Mouse (Mus musculus) heart, adult 2 months (tissue): ENCODE data around the gene Nipa2. TPM values are rescaled to one million over a fixed set of nuclear protein-coding genes. Genes with fewer than 3 reads are reported as not detected.
A peak's percentile ranks its signal among the peaks of the same experiment; 100 is the strongest.
"Not testable (repeated sequence)": the region's sequence is repeated elsewhere in the genome, so short reads cannot be mapped to it uniquely, and the experiment has no call there.

Experiments
- DNase-seq, 2 experiments: peaks; one replicate each; pipeline ENCODE4 v3.0.0; 2021
- H3K27ac ChIP-seq: fragments of 200-600 bp; 2 replicates; pipeline ENCODE4 v1.8.1; 2022
- H3K27me3 ChIP-seq: fragments of 200-500 bp; 2 replicates; pipeline ENCODE4 v1.6.1; 2012; ENCODE audit warnings: mild to moderate bottlenecking, low read length, inconsistent platforms, mixed read lengths; ENCODE audit not compliant: control insufficient read depth, insufficient read depth
- H3K36me3 ChIP-seq: fragments of 200-500 bp; 2 replicates; pipeline ENCODE4 v1.6.1; 2012; ENCODE audit warnings: low read length, inconsistent platforms; ENCODE audit not compliant: control insufficient read depth, insufficient read depth
- H3K4me1 ChIP-seq: fragments of 200-500 bp; 2 replicates; pipeline ENCODE4 v1.6.1; 2011; ENCODE audit warnings: low read length; ENCODE audit not compliant: control insufficient read depth, insufficient read depth
- H3K4me3 ChIP-seq: fragments of 200-600 bp; 2 replicates; pipeline ENCODE4 v1.8.1; 2022
- H3K79me2 ChIP-seq: fragments of 200-500 bp; replicated peaks from 2 replicates; pipeline ENCODE4 v1.6.1; 2012; ENCODE audit warnings: mild to moderate bottlenecking, inconsistent platforms, low read length, moderate library complexity, mixed read lengths; ENCODE audit not compliant: control insufficient read depth, insufficient read depth
- H3K9ac ChIP-seq: fragments of 200-500 bp; 2 replicates; pipeline ENCODE4 v1.6.1; 2012; ENCODE audit warnings: low read depth, mild to moderate bottlenecking, control low read depth, inconsistent platforms, low read length, mixed read lengths
- CTCF ChIP-seq: fragments of 200-600 bp; IDR thresholded peaks from 2 replicates; pipeline ENCODE4 v1.8.1; 2022; ENCODE audit warnings: antibody characterized with exemption, mild to moderate bottlenecking, moderate library complexity
- EP300 ChIP-seq: fragments of 200-500 bp; IDR thresholded peaks from 2 replicates; pipeline ENCODE4 v1.6.1; 2011; ENCODE audit warnings: low read depth, low read length, control low read depth; ENCODE audit not compliant: insufficient read depth
- POLR2A ChIP-seq: fragments of 200-500 bp; IDR thresholded peaks from 2 replicates; pipeline ENCODE4 v1.6.1; 2011; ENCODE audit warnings: mild to moderate bottlenecking, low read depth, low read length, control low read depth; ENCODE audit not compliant: insufficient read depth
- WGBS: fragments of 180-500 bp; shearing (Covaris S2); methylation state at CpG from one replicate; pipeline ENCODE4 v1.1.7; 2018; 5-methylcytosine and 5-hydroxymethylcytosine counted together
- intact Hi-C: fragments of 180-260 bp; cut with DNase I; formaldehyde crosslinking; loops from one replicate; pipeline ENCODE4 v1.15.1; 2025
- polyA plus RNA-seq: library from polyadenylated mRNA; depleted of rRNA; stranded (reverse); fragments of >200 nt; gene quantifications from 2 replicates; pipeline ENCODE4 v1.2.3, GENCODE M21; 2012
- total RNA-seq, 2 experiments: library from RNA; stranded (reverse); gene quantifications; 2 replicates each; pipeline ENCODE4 v1.2.3; 2021

The Nipa2 gene
- total and polyA plus RNA-seq, 3 experiments, result 6.9 to 39.4 (median 37.7) TPM

- Histone ChIP-seq H3K79me2 (no peaks in the 10 kb centered on the region), H3K27ac (no peak overlapping the region), H3K27me3 (no peaks in the 10 kb centered on the region), H3K4me1 (no peaks in the 10 kb centered on the region), H3K4me3 (no peak overlapping the region), H3K9ac (no peak overlapping the region), H3K36me3 (peaks cover 2% of the 10 kb centered on the region)
- 91% methylated on average over 4 of the region's 4 CpGs for WGBS
- no peak for TF ChIP-seq EP300
- TF ChIP-seq POLR2A, result no peak
- no peak for TF ChIP-seq CTCF
- intact Hi-C loops, result no loop called here
- DNase-seq, result no peak
Observed at GRCm38 (mm10) chr7:55927262-55927661, 35.0 kb downstream of the Nipa2 start.

GRCm38 (mm10) chr7:55918365-55918764 lies 43.9 kb downstream of the Nipa2 start:
- intact Hi-C loops, DNase-seq, H3K36me3 ChIP-seq, H3K4me3 ChIP-seq, H3K79me2 ChIP-seq, H3K27me3 ChIP-seq, H3K4me1 ChIP-seq, H3K27ac ChIP-seq, H3K9ac ChIP-seq: not testable (repeated sequence)
- WGBS, result 92% methylated on average over 11 of the region's 11 CpGs

GRCm38 (mm10) chr7:55912118-55912517 lies 50.2 kb downstream of the Nipa2 start:
- Histone ChIP-seq H3K4me3 (no peak overlapping the region), H3K36me3 (peaks cover 8% of the 10 kb centered on the region), H3K27me3 (no peaks in the 10 kb centered on the region), H3K27ac (no peak overlapping the region), H3K9ac (no peak overlapping the region), H3K79me2 (no peaks in the 10 kb centered on the region), H3K4me1 (no peaks in the 10 kb centered on the region)
- intact Hi-C loops, result no loop called here
- DNase-seq, result no peak
- 95% methylated on average over 5 of the region's 5 CpGs for WGBS
- TF ChIP-seq POLR2A (no peak), CTCF (no peak), EP300 (no peak)

GRCm38 (mm10) chr7:55911371-55911770 lies 50.9 kb downstream of the Nipa2 start:
- DNase-seq, result peak in 1 of 2 experiments; percentile 53
- H3K36me3 ChIP-seq, result peaks cover 8% of the 10 kb centered on the region
- H3K4me3 ChIP-seq, result no peak overlapping the region
- WGBS, result 81% methylated on average over 8 of the region's 8 CpGs
- no peak for TF ChIP-seq EP300
- TF ChIP-seq POLR2A, result no peak
- no peak for TF ChIP-seq CTCF
- intact Hi-C loops, result no loop called here
- no peaks in the 10 kb centered on the region for H3K4me1 ChIP-seq
- no peaks in the 10 kb centered on the region for H3K79me2 ChIP-seq
- H3K27ac ChIP-seq, result no peak overlapping the region
- no peaks in the 10 kb centered on the region for H3K27me3 ChIP-seq
- H3K9ac ChIP-seq, result no peak overlapping the region

- no peaks in the 10 kb centered on the region for H3K4me1 ChIP-seq
- peaks cover 8% of the 10 kb centered on the region for H3K36me3 ChIP-seq
- H3K79me2 ChIP-seq, result no peaks in the 10 kb centered on the region
- H3K27ac ChIP-seq, result no peak overlapping the region
- TF ChIP-seq POLR2A, result no peak
- no peak for TF ChIP-seq CTCF
- TF ChIP-seq EP300, result no peak
- H3K4me3 ChIP-seq, result no peak overlapping the region
- no peaks in the 10 kb centered on the region for H3K27me3 ChIP-seq
- DNase-seq, result no peak
- intact Hi-C loops, result no loop called here
- 66% methylated on average over 2 of the region's 2 CpGs for WGBS
- H3K9ac ChIP-seq, result no peak overlapping the region
Observed at GRCm38 (mm10) chr7:55910356-55910755, 51.9 kb downstream of the Nipa2 start.

- H3K4me3 ChIP-seq, result no peak overlapping the region
- no peaks in the 10 kb centered on the region for H3K4me1 ChIP-seq
- intact Hi-C loops, result loop anchor here (10.0 kb wide), 1 partner anchor 215 kb away; no protein-coding TSS in a partner anchor
- no peaks in the 10 kb centered on the region for H3K79me2 ChIP-seq
- peaks cover 8% of the 10 kb centered on the region for H3K36me3 ChIP-seq
- 96% methylated on average over 1 of the region's 1 CpGs for WGBS
- TF ChIP-seq CTCF (no peak), EP300 (no peak)
- no peaks in the 10 kb centered on the region for H3K27me3 ChIP-seq
- DNase-seq, result no peak
- no peak overlapping the region for H3K9ac ChIP-seq
- no peak overlapping the region for H3K27ac ChIP-seq
Observed at GRCm38 (mm10) chr7:55909519-55909918, 52.8 kb downstream of the Nipa2 start.
